Mouse (Mus musculus) ES-Bruce4 (cell line): ENCODE results near the gene Abcd3.

Experiments
- CTCF ChIP-seq: IDR thresholded peaks from one replicate; pipeline ENCODE4 v1.8.1; 2011; ENCODE audit warnings: low read depth, low read length
- EP300 ChIP-seq: IDR thresholded peaks from 2 replicates; pipeline ENCODE4 v1.6.1; 2011; ENCODE audit warnings: low read depth, low read length; ENCODE audit not compliant: insufficient read depth
- POLR2A ChIP-seq: IDR thresholded peaks from one replicate; pipeline ENCODE4 v1.8.1; 2011; ENCODE audit warnings: low read length; ENCODE audit not compliant: insufficient read depth

DNA sequence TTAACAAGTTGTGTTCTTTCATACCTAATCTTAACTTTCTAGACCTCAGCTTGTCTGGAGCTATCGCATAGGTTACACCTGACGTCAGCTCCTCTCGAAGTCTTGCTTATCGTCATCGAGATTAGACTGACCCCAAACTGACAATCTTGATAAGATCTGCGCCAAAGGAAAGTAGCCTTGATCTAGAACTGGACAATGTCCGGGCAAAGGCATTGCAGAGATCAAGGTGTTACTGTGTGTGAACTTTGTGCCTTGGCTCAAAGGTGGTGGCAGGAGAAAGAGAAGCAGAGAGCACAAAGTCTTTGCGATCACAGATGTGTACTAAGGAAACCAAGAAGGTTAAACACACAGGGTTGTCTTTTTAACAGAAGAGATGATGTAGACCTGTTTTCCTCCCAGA, 25.2 kb upstream of the Abcd3 start:
- TF ChIP-seq POLR2A, result no peak
- TF ChIP-seq CTCF, result no peak
- TF ChIP-seq EP300, result no peak
